8 mouse cellular contexts compared by ENCODE assay signal in the genomic region with DNA sequence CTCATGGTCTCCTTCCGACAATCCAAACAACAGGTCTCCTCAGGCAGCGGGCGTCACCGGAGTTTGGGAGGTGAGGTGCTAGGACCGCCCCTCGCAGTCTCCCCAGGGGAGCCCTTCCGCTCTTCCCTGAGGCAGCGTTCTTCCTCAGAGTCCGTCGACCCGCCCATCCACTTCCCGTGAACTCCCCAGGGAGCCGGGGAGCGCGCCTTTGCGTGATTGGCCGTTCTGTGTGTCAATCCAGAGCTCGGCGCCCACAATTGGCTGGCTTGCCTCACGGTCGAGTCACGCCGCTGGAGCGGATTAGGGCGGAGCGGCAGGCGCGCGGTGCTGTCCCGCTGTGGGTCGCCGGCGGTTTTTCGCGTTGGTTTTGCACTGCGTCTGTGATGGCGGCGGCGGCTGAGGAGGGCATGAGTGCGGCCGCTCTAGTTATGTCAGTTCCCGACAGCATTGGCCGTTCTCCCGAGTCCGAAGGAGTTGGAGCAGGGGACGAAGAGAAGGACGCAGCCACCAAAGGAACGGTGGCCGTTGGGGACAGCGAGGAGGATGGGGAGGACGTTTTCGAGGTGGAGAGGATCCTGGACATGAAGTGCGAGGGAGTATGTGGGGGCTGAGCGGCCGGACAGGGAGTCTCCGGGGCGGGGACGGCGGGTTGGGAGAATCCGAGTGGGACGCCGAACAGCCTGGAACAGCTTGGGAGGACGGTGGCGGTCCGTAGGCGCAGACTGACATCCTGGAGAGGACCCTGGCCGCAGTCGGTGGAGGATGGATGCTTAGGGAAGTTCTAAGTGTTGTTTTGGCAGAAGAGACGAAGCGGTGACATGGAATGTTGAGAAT. TPM values are rescaled to one million over a fixed set of nuclear protein-coding genes. Genes with fewer than 3 reads are reported as not detected.
DNase-seq lines count a peak whose midpoint lies in the region; ATAC-seq lines count a peak whose summit lies in the region.

Gene Mphosph8, plus strand, starts transcription at position 280 of the 834 bp plus-strand sequence.

- peak within 1 kb of the TSS; percentile 70 for H3K9ac ChIP-seq in hindbrain, embryonic 11.5 days (ENCODE audit: low read depth, low read length)

- peak within 1 kb of the TSS; percentile 77 for H3K27ac ChIP-seq in hindbrain, embryonic 11.5 days (ENCODE audit: low read depth, low read length)

- H3K4me1 ChIP-seq in hindbrain, embryonic 11.5 days (replicated peaks; ENCODE audit: control insufficient read depth, insufficient read depth, low read length), result 0 out of 2 replicates have a peak, but pooled peaks cover 2% of the 10 kb centered on the region

- ATAC-seq in hindbrain, embryonic 11.5 days (ENCODE audit: low FRiP score), result peak; percentile 100

- H3K4me3 ChIP-seq in hindbrain, embryonic 11.5 days (ENCODE audit: low read depth, low read length), result peak within 1 kb of the TSS; percentile 63

- under 1% methylated on average over 70 of the region's 70 CpGs for WGBS in hindbrain, embryonic 11.5 days

- no peaks in the 10 kb centered on the region for H3K9me3 ChIP-seq in hindbrain, embryonic 11.5 days (ENCODE audit: control insufficient read depth, low read length)

- peak within 1 kb of the TSS; percentile 82 for H3K4me2 ChIP-seq in hindbrain, embryonic 11.5 days (replicated peaks; ENCODE audit: low read depth, low read length)

- DNase-seq in Muller cell, postnatal 12 days (ENCODE audit: inconsistent ontology term), result peak; percentile 98
- peak; percentile 99 for DNase-seq in cerebellum, adult 9-11 months
- DNase-seq in frontal cortex, adult 2 months (ENCODE audit: extremely low spot score in 1 of 2, low spot score in 1 of 2), result peak; percentile 99 to 100
- DNase-seq in hindbrain, embryonic 11.5 days (ENCODE audit: low spot score), result peak; percentile 99
- peak; percentile 100 for DNase-seq in layer of hippocampus, postnatal 10 days (ENCODE audit: low spot score in 2 of 2)
- DNase-seq in lung, postnatal 10 days, result peak; percentile 99
- peak; percentile 99 for DNase-seq in ovary, postnatal 36 days (ENCODE audit: low spot score)
- peak; percentile 99 for DNase-seq in thymus, postnatal 25 days

- H3K27me3 ChIP-seq in hindbrain, embryonic 11.5 days (ENCODE audit: control insufficient read depth, insufficient read depth, low read length), result no peaks in the 10 kb centered on the region

- H3K36me3 ChIP-seq in hindbrain, embryonic 11.5 days (ENCODE audit: control insufficient read depth, insufficient read depth, low read length), result peaks cover 5% of the 10 kb centered on the region; the same call in 1 of the 2 replicates

RNA-seq across cellular contexts. Expression of gene Mphosph8, which starts in this region (rescaled TPM):
- polyA plus RNA-seq in frontal cortex, adult 2 months (2012; rRNA removed), result 36.7 and 37.5 TPM in 2 replicates
- polyA plus RNA-seq in hindbrain, embryonic 11.5 days (2014; fragmentation: Nextera tagmentation; extraction: Ambion mirVana), result 38.7 and 44.5 TPM in 2 replicates
- 10 to 100 TPM; 44.8 to 45.0 TPM for total RNA-seq in layer of hippocampus, postnatal 10 days (2021)

Comparison
In these comparisons a context has a peak if more than half of its experiments do, and no peak if none do; other contexts are left out.
1. Peak in every context shown above with its lines: DNase-seq, ATAC-seq, H3K4me3 ChIP-seq and H3K27ac ChIP-seq.